Mouse (Mus musculus): ENCODE data around the gene Ly6g5b.
A peak's percentile ranks its signal among the peaks of the same experiment; 100 is the strongest.

The Ly6g5b gene

DNA sequence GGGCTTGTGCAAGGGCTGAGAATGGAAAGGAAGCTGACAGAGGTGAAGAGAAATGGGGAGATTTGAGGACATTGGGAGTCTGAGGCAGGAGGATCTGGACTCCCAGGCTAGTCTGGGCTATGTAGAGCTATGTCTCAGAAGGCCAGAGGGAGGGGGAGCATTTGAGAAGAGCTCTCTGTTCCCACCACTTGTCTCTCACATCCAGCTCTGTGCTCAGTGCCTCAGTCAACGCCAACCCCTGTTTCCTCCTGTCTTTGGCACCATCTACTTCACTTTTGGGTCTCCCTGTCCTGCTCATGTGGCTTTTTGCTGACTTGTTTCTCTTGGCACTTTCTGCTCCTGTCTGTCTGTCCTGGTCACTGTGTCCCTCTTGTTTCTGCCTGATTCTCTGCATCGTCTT is 37.9 kb downstream of the Ly6g5b start:
- no peak for DNase-seq

DNA sequence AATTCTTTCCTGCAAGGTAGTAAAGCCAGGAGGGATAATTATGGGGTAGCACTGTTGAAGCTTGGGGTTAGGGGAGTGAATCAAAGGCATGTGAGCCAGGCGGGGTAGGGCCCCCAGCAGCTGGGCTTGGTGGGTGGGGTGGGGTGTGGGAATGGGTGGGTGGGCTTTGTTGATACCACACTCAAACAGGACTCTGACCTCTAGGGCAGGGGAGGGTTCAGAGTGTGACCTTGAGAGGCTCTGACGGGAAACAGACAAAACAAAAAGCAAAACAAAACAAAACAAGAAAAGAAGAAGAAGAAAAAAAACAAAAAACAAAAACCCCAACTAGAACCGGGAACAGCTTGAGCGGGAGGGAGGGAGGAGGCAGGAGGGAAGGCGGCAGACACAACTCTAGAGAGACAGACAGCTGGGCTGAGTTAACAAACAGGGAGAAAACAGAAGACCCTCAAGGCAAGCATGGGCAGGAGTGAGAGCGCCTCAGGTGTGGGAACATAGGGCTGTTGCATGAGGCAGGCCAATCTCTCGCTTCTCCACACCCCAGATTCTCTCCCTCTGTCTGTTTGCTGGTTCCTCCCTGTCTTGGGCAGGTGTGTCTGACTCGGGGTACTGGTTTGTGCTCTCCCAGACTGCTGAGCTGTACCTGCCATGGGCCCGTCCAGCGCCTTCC is 38.6 kb downstream of the Ly6g5b start, which contains the start of gene Ly6g6e:
Gene Ly6g6e (plus strand): TSS at position 396 of the 670 bp plus-strand sequence.
- DNase-seq = no peak

GRCm38 (mm10) chr17:35074097-35074496 is 41.1 kb downstream of the Ly6g5b start:
- DNase-seq = no peak

DNA sequence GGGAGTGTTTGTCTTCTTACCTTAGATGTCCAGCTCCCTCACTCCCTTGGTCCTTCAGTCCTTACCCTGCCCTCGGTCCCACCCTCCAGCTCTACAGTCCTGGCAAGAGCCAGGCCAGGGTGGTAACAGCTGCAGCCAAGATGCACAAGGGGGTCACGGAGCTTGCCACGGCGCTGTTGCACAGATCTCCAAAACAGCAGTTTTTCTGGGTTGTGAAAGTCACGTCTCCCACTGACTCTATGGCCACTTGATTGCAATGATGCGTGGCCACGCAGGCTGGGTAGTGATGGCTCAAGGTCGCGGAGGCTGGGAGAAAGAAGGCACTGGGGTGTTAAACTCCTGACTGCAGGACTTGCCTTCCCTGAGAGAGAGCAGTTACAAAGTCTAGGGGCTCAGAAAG is 43.8 kb downstream of the Ly6g5b start:
- peak in 1 of 2 experiments; percentile 59 for DNase-seq

DNA sequence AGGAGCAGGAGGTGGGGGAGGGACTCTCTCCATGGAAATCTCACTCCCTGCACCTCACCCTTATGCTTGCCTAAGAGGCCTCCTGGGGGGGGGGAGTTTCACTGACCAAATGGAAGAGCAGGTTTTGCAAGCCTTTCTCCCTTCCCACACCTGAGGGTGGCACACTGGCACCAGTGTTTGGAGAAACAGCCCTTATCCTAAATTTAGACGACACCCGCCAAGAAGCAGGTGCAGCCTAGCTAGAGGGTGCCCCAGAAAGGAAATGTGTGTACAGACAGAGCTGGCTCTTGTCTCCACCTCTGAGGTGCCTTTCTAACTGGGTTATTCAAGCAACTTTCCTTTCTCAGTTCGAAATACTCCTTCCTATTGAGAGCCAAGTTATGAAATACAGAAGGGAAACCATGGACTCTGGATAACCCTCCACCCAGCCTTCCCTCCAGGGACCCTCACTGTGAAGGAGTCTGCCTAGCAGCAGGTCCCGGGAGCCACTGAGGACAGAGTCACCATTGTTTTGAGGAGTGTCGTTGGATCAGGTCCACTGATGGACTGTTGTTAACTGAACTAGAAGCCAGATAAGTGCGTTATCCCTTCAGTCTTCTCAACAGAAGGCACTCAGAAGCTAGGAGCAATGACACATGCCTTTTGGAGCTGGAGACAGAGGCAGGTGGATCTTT is 44.5 kb downstream of the Ly6g5b start:
- no peak for DNase-seq

GRCm38 (mm10) chr17:35068213-35068914 is 46.9 kb downstream of the Ly6g5b start:
- DNase-seq = no peak

DNA sequence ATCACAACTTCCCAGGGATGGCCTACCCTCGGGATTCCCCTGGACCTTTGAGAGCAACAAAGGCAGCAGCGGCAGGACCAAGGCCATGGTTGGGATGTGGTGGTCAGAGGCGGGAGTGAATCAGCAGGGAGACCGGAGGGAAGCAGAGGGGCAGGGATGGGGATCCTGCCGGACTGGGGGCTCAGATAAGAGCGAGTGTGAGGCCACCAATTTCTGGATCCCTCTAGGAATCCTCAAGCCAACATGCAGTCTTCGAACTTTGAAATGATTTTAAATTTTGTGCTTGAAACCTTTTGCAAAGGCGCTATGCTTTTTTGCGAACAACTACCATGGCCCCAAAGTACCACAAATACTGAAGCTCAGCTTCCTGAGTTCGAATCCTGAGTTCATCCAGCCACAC is 49.1 kb downstream of the Ly6g5b start, which contains the start of gene Mpig6b:
Gene Mpig6b (minus strand): TSS at position 101 of the 400 bp plus-strand sequence.
- DNase-seq = no peak

- peak; percentile 77 to 88 for DNase-seq
Measured at GRCm38 (mm10) chr17:35064951-35065947, 50.0 kb downstream of the Ly6g5b start, which contains the start of gene Ly6g6c. Gene Ly6g6c, plus strand, starts transcription at chr17:35065388.

GRCm38 (mm10) chr17:35064378-35064877 is 50.8 kb downstream of the Ly6g5b start:
- DNase-seq = no peak

Data from kidney, postnatal 25 days (tissue).